Mouse (Mus musculus): ENCODE data around the gene Svs1. TPM values are rescaled to one million over a fixed set of nuclear protein-coding genes. Genes with fewer than 3 reads are reported as not detected.

The Svs1 gene
- polyA plus RNA-seq, 1 experiment = 0.05 TPM

- no peaks in the 10 kb centered on the region for H3K36me3 ChIP-seq (ENCODE audit: control insufficient read depth, insufficient read depth, low read length)
- no peak for TF ChIP-seq POLR2A (IDR thresholded peaks at IDR 0.05; ENCODE audit: low read depth, low read length)
- no peak for TF ChIP-seq CTCF (conservative IDR thresholded peaks at IDR 0.05; ENCODE audit: insufficient read depth, insufficient read length, low read depth, low read length)
- 71% methylated on average over 14 of the region's 14 CpGs for WGBS
Observed at GRCm38 (mm10) chr6:49021141-49022012, 34.7 kb downstream of the Svs1 start.

GRCm38 (mm10) chr6:49022384-49022783, 35.7 kb downstream of the Svs1 start:
- 92% methylated on average over 2 of the region's 2 CpGs for WGBS
- TF ChIP-seq CTCF (conservative IDR thresholded peaks at IDR 0.05; ENCODE audit: insufficient read depth, insufficient read length, low read depth, low read length) (no peak), POLR2A (IDR thresholded peaks at IDR 0.05; ENCODE audit: low read depth, low read length) (no peak)
- H3K4me1 ChIP-seq (ENCODE audit: control insufficient read depth, insufficient read depth, low read length) = no peaks in the 10 kb centered on the region
- H3K4me3 ChIP-seq (ENCODE audit: insufficient read depth, low read depth, low read length) = no peak overlapping the region
- no peak for DNase-seq
- H3K27ac ChIP-seq (ENCODE audit: insufficient read depth, low read depth, low read length) = no peak overlapping the region
- no peaks in the 10 kb centered on the region for H3K27me3 ChIP-seq (replicated peaks; ENCODE audit: control insufficient read depth, insufficient read depth, low read length)
- no peaks in the 10 kb centered on the region for H3K36me3 ChIP-seq (ENCODE audit: control insufficient read depth, insufficient read depth, low read length)

More at GRCm38 (mm10) chr6:49021141-49022012, 34.7 kb downstream of the Svs1 start:
- H3K4me3 ChIP-seq (ENCODE audit: insufficient read depth, low read depth, low read length) = no peak overlapping the region
- no peaks in the 10 kb centered on the region for H3K27me3 ChIP-seq (replicated peaks; ENCODE audit: control insufficient read depth, insufficient read depth, low read length)
- H3K4me1 ChIP-seq (ENCODE audit: control insufficient read depth, insufficient read depth, low read length) = no peaks in the 10 kb centered on the region
- H3K27ac ChIP-seq (ENCODE audit: insufficient read depth, low read depth, low read length) = no peak overlapping the region
- DNase-seq = no peak

GRCm38 (mm10) chr6:49023315-49023714, 36.7 kb downstream of the Svs1 start:
- no peak for TF ChIP-seq CTCF (conservative IDR thresholded peaks at IDR 0.05; ENCODE audit: insufficient read depth, insufficient read length, low read depth, low read length)
- Histone ChIP-seq H3K36me3 (ENCODE audit: control insufficient read depth, insufficient read depth, low read length) (no peaks in the 10 kb centered on the region), H3K27me3 (replicated peaks; ENCODE audit: control insufficient read depth, insufficient read depth, low read length) (no peaks in the 10 kb centered on the region), H3K4me3 (ENCODE audit: insufficient read depth, low read depth, low read length) (no peak overlapping the region), H3K27ac (ENCODE audit: insufficient read depth, low read depth, low read length) (no peak overlapping the region), H3K4me1 (ENCODE audit: control insufficient read depth, insufficient read depth, low read length) (no peaks in the 10 kb centered on the region)
- WGBS = 76% methylated on average over 10 of the region's 10 CpGs
- DNase-seq = no peak

GRCm38 (mm10) chr6:49025290-49025689, 38.6 kb downstream of the Svs1 start:
- H3K4me1 ChIP-seq (ENCODE audit: control insufficient read depth, insufficient read depth, low read length) = no peaks in the 10 kb centered on the region
- no peaks in the 10 kb centered on the region for H3K27me3 ChIP-seq (replicated peaks; ENCODE audit: control insufficient read depth, insufficient read depth, low read length)
- WGBS = 85% methylated on average over 7 of the region's 7 CpGs
- no peak overlapping the region for H3K4me3 ChIP-seq (ENCODE audit: insufficient read depth, low read depth, low read length)
- H3K36me3 ChIP-seq (ENCODE audit: control insufficient read depth, insufficient read depth, low read length) = no peaks in the 10 kb centered on the region
- no peak for TF ChIP-seq POLR2A (IDR thresholded peaks at IDR 0.05; ENCODE audit: low read depth, low read length)
- no peak for TF ChIP-seq CTCF (conservative IDR thresholded peaks at IDR 0.05; ENCODE audit: insufficient read depth, insufficient read length, low read depth, low read length)
- H3K27ac ChIP-seq (ENCODE audit: insufficient read depth, low read depth, low read length) = no peak overlapping the region
- DNase-seq = no peak

- WGBS = 88% methylated on average over 5 of the region's 5 CpGs
- H3K36me3 ChIP-seq (ENCODE audit: control insufficient read depth, insufficient read depth, low read length) = no peaks in the 10 kb centered on the region
- DNase-seq = no peak
Observed at GRCm38 (mm10) chr6:49026496-49026895, 39.8 kb downstream of the Svs1 start.

GRCm38 (mm10) chr6:49028019-49028418, 41.4 kb downstream of the Svs1 start:
- no peak overlapping the region for H3K27ac ChIP-seq (ENCODE audit: insufficient read depth, low read depth, low read length)
- H3K36me3 ChIP-seq (ENCODE audit: control insufficient read depth, insufficient read depth, low read length) = no peaks in the 10 kb centered on the region

More at GRCm38 (mm10) chr6:49026496-49026895, 39.8 kb downstream of the Svs1 start:
- Histone ChIP-seq H3K4me3 (ENCODE audit: insufficient read depth, low read depth, low read length) (no peak overlapping the region), H3K27me3 (replicated peaks; ENCODE audit: control insufficient read depth, insufficient read depth, low read length) (no peaks in the 10 kb centered on the region), H3K4me1 (ENCODE audit: control insufficient read depth, insufficient read depth, low read length) (no peaks in the 10 kb centered on the region), H3K27ac (ENCODE audit: insufficient read depth, low read depth, low read length) (no peak overlapping the region)
- TF ChIP-seq CTCF (conservative IDR thresholded peaks at IDR 0.05; ENCODE audit: insufficient read depth, insufficient read length, low read depth, low read length) = no peak
- TF ChIP-seq POLR2A (IDR thresholded peaks at IDR 0.05; ENCODE audit: low read depth, low read length) = no peak

GRCm38 (mm10) chr6:49028708-49029107, 42.0 kb downstream of the Svs1 start:
- no peaks in the 10 kb centered on the region for H3K4me1 ChIP-seq (ENCODE audit: control insufficient read depth, insufficient read depth, low read length)
- H3K4me3 ChIP-seq (ENCODE audit: insufficient read depth, low read depth, low read length) = no peak overlapping the region
- TF ChIP-seq POLR2A (IDR thresholded peaks at IDR 0.05; ENCODE audit: low read depth, low read length) (no peak), CTCF (conservative IDR thresholded peaks at IDR 0.05; ENCODE audit: insufficient read depth, insufficient read length, low read depth, low read length) (no peak)
- DNase-seq = no peak
- 85% methylated on average over 3 of the region's 3 CpGs for WGBS
- H3K36me3 ChIP-seq (ENCODE audit: control insufficient read depth, insufficient read depth, low read length) = no peaks in the 10 kb centered on the region
- no peak overlapping the region for H3K27ac ChIP-seq (ENCODE audit: insufficient read depth, low read depth, low read length)
- H3K27me3 ChIP-seq (replicated peaks; ENCODE audit: control insufficient read depth, insufficient read depth, low read length) = no peaks in the 10 kb centered on the region

More at GRCm38 (mm10) chr6:49028019-49028418, 41.4 kb downstream of the Svs1 start:
- H3K4me1 ChIP-seq (ENCODE audit: control insufficient read depth, insufficient read depth, low read length) = no peaks in the 10 kb centered on the region
- H3K27me3 ChIP-seq (replicated peaks; ENCODE audit: control insufficient read depth, insufficient read depth, low read length) = no peaks in the 10 kb centered on the region
- no peak for DNase-seq
- H3K4me3 ChIP-seq (ENCODE audit: insufficient read depth, low read depth, low read length) = no peak overlapping the region
- no peak for TF ChIP-seq CTCF (conservative IDR thresholded peaks at IDR 0.05; ENCODE audit: insufficient read depth, insufficient read length, low read depth, low read length)
- no peak for TF ChIP-seq POLR2A (IDR thresholded peaks at IDR 0.05; ENCODE audit: low read depth, low read length)
- WGBS = 67% methylated on average over 6 of the region's 6 CpGs
